Mouse (Mus musculus): Measurements from ENCODE around the gene Zfp978. TPM values are rescaled to one million over a fixed set of nuclear protein-coding genes. Genes with fewer than 3 reads are reported as not detected.

Gene Zfp978
- polyA plus RNA-seq, 1 experiment = not detected

DNA sequence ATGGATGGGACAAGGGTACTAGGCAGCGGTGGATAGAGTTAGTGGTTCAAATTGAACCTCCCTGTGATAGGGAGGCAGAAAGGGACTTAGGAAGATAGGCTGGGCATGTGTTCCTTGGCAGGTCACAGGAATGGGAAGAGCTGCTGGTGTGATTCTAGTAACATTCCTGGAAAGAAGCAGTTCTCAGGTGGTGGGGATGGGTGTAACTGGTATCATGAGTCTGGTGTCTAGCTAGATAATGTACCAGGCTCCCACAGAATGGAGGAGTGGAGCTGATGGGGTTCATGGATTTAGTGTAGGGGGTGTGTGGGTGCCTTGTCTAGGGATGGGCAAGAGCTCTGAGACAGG lies 71.3 kb downstream of the Zfp978 start:
- Histone ChIP-seq H3K27me3 (ENCODE audit: control insufficient read depth, insufficient read depth, low read length) (no peaks in the 10 kb centered on the region), H3K27ac (ENCODE audit: control insufficient read depth, insufficient read depth, low read length) (no peak overlapping the region), H3K4me1 (replicated peaks; ENCODE audit: control insufficient read depth, insufficient read depth, low read length) (no peaks in the 10 kb centered on the region), H3K36me3 (ENCODE audit: control insufficient read depth, insufficient read depth, low read length) (no peaks in the 10 kb centered on the region), H3K4me3 (ENCODE audit: control insufficient read depth, insufficient read depth, low read length) (no peak overlapping the region)
- DNase-seq = no peak
- 95% methylated on average over 1 of the region's 1 CpGs for WGBS
- TF ChIP-seq POLR2A (IDR thresholded peaks at IDR 0.05; ENCODE audit: control insufficient read depth, extremely low read depth, insufficient read depth, low read length, poor library complexity) = no peak
- no peak for TF ChIP-seq CTCF (IDR thresholded peaks at IDR 0.05; ENCODE audit: borderline replicate concordance, control insufficient read depth, extremely low read depth, insufficient read depth, low read length, poor library complexity)

DNA sequence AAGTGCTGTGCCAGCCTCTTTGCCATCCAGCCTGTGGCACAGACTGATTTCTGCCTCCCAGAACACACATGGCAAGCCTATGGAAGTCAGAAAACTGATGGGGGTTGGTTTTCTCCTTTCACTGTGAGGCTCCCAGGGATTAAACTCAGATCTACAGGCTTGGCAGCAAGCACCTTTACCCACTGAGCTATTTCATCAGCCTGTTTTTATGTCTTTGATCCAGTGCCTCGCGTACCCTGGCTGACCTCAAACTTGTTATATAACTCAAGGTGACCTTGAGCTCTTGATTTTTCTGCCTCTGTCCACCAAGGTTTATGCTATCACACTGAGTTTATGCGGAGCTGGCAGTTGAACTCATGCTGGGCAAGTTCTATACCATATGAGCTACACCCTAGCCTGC lies 71.9 kb downstream of the Zfp978 start:
- Histone ChIP-seq H3K4me3 (ENCODE audit: control insufficient read depth, insufficient read depth, low read length) (no peak overlapping the region), H3K4me1 (replicated peaks; ENCODE audit: control insufficient read depth, insufficient read depth, low read length) (no peaks in the 10 kb centered on the region), H3K27me3 (ENCODE audit: control insufficient read depth, insufficient read depth, low read length) (no peaks in the 10 kb centered on the region), H3K27ac (ENCODE audit: control insufficient read depth, insufficient read depth, low read length) (no peak overlapping the region), H3K36me3 (ENCODE audit: control insufficient read depth, insufficient read depth, low read length) (no peaks in the 10 kb centered on the region)
- TF ChIP-seq CTCF (IDR thresholded peaks at IDR 0.05; ENCODE audit: borderline replicate concordance, control insufficient read depth, extremely low read depth, insufficient read depth, low read length, poor library complexity) (no peak), POLR2A (IDR thresholded peaks at IDR 0.05; ENCODE audit: control insufficient read depth, extremely low read depth, insufficient read depth, low read length, poor library complexity) (no peak)
- 44% methylated on average over 3 of the region's 3 CpGs for WGBS
- DNase-seq = no peak

DNA sequence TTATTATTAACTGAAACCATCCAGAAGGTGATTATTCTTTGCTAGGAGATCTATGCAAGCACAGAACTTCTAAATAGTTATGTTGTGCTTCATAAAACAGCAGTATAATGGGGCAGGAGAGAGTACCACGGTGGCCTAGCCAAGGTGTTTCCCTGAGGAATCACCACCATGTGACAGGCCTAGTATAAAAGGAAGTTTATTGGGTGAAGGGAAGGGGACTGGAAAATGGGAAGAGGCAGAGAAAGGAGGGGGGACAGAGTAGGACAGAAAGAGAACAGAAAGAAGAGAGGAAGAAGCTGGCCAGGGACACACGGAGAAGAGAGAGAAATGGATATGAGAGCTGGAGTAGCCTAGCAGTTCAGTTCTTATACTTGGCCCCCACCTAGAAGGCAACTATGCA lies 72.8 kb downstream of the Zfp978 start:
- 48% methylated on average over 2 of the region's 2 CpGs for WGBS
- Histone ChIP-seq H3K36me3 (ENCODE audit: control insufficient read depth, insufficient read depth, low read length) (no peaks in the 10 kb centered on the region), H3K4me3 (ENCODE audit: control insufficient read depth, insufficient read depth, low read length) (no peak overlapping the region), H3K27ac (ENCODE audit: control insufficient read depth, insufficient read depth, low read length) (no peak overlapping the region), H3K4me1 (replicated peaks; ENCODE audit: control insufficient read depth, insufficient read depth, low read length) (no peaks in the 10 kb centered on the region), H3K27me3 (ENCODE audit: control insufficient read depth, insufficient read depth, low read length) (no peaks in the 10 kb centered on the region)
- TF ChIP-seq CTCF (IDR thresholded peaks at IDR 0.05; ENCODE audit: borderline replicate concordance, control insufficient read depth, extremely low read depth, insufficient read depth, low read length, poor library complexity) = no peak
- no peak for TF ChIP-seq POLR2A (IDR thresholded peaks at IDR 0.05; ENCODE audit: control insufficient read depth, extremely low read depth, insufficient read depth, low read length, poor library complexity)
- DNase-seq = no peak

Other genes starting within 250 kb of the Zfp978 start
- gene Zfp991, start 229.3 kb upstream of the Zfp978 start, polyA plus RNA-seq (2012; rRNA removed) = 0.10 and 0.18 TPM in 2 replicates
- not detected in 2 replicates for gene Zfp988, start 55.6 kb upstream of the Zfp978 start, polyA plus RNA-seq (2012; rRNA removed)
- not detected in 2 replicates for gene Zfp982, start 131.1 kb downstream of the Zfp978 start, polyA plus RNA-seq (2012; rRNA removed)
- 0.03 TPM in 1 of 2 replicates, not detected in the other for gene Gm16503, start 178.9 kb downstream of the Zfp978 start, polyA plus RNA-seq (2012; rRNA removed)
- not detected in 2 replicates for gene Zfp985, start 192.0 kb downstream of the Zfp978 start, polyA plus RNA-seq (2012; rRNA removed)

Measured in thymus, adult 2 months (tissue).